Mouse (Mus musculus): ENCODE measurements around the gene Pdcl3. TPM values are rescaled to one million over a fixed set of nuclear protein-coding genes. Genes with fewer than 3 reads are reported as not detected.
"Not testable (repeated sequence)": the region's sequence is repeated elsewhere in the genome, so short reads cannot be mapped to it uniquely, and the experiment has no call there.

Pdcl3 gene
- polyA plus RNA-seq, 1 experiment from 2014 or later, result 143 TPM

- no peak for DNase-seq
- ATAC-seq (ENCODE audit: low FRiP score, low TSS enrichment), result no peak
- Histone ChIP-seq H3K9me3 (ENCODE audit: control insufficient read depth, low read length) (no peaks in the 10 kb centered on the region), H3K27me3 (ENCODE audit: control insufficient read depth, insufficient read depth, low read length) (no peaks in the 10 kb centered on the region), H3K36me3 (ENCODE audit: control insufficient read depth, insufficient read depth, low read length) (no peaks in the 10 kb centered on the region), H3K4me2 (ENCODE audit: low read length) (no peak overlapping the region), H3K9ac (replicated peaks; ENCODE audit: low read length) (no peak overlapping the region), H3K27ac (replicated peaks; ENCODE audit: low read depth, low read length) (no peak overlapping the region), H3K4me3 (replicated peaks; ENCODE audit: low read depth, low read length) (no peak overlapping the region), H3K4me1 (ENCODE audit: control insufficient read depth, insufficient read depth, low read length) (no peaks in the 10 kb centered on the region)
- WGBS, result 91% methylated on average over 9 of the region's 9 CpGs
Observed at GRCm38 (mm10) chr1:39035817-39036216, 50.4 kb downstream of the Pdcl3 start.

DNA sequence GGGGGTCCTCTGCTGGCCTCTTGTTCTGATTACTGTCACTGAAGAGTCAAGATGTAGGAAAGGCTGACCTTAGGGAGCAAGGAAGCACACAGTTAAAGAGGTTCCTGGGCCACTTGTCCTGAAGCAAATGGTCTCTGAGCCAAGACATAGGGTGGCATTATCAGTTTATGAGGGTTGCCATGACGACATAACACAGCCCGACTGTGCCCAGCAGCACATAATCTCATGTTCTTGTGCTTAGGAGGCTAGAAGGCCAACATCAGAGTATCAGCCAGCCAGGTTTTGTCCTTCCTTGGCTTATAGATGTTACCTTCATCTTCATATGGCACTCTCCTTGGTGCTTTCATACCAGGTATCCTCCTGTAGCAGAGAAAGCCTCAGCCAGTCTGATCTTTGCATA, 56.8 kb downstream of the Pdcl3 start:
- H3K9ac ChIP-seq (replicated peaks; ENCODE audit: low read length), result no peak overlapping the region
- ATAC-seq (ENCODE audit: low FRiP score, low TSS enrichment) (no peak), DNase-seq (peak; percentile 21)
- H3K9me3 ChIP-seq (ENCODE audit: control insufficient read depth, low read length), result no peaks in the 10 kb centered on the region
- no peaks in the 10 kb centered on the region for H3K27me3 ChIP-seq (ENCODE audit: control insufficient read depth, insufficient read depth, low read length)
- H3K4me2 ChIP-seq (ENCODE audit: low read length), result no peak overlapping the region
- H3K27ac ChIP-seq (replicated peaks; ENCODE audit: low read depth, low read length), result no peak overlapping the region
- H3K36me3 ChIP-seq (ENCODE audit: control insufficient read depth, insufficient read depth, low read length), result no peaks in the 10 kb centered on the region
- H3K4me1 ChIP-seq (ENCODE audit: control insufficient read depth, insufficient read depth, low read length), result no peaks in the 10 kb centered on the region
- no peak overlapping the region for H3K4me3 ChIP-seq (replicated peaks; ENCODE audit: low read depth, low read length)
- 65% methylated on average over 2 of the region's 2 CpGs for WGBS

GRCm38 (mm10) chr1:39044442-39044841, 59.0 kb downstream of the Pdcl3 start:
- H3K9ac ChIP-seq (replicated peaks; ENCODE audit: low read length); H3K27me3 ChIP-seq (ENCODE audit: control insufficient read depth, insufficient read depth, low read length); H3K4me3 ChIP-seq (replicated peaks; ENCODE audit: low read depth, low read length); DNase-seq; H3K4me1 ChIP-seq (ENCODE audit: control insufficient read depth, insufficient read depth, low read length); ATAC-seq (ENCODE audit: low FRiP score, low TSS enrichment); H3K36me3 ChIP-seq (ENCODE audit: control insufficient read depth, insufficient read depth, low read length); H3K27ac ChIP-seq (replicated peaks; ENCODE audit: low read depth, low read length); H3K9me3 ChIP-seq (ENCODE audit: control insufficient read depth, low read length); H3K4me2 ChIP-seq (ENCODE audit: low read length): not testable (repeated sequence)
- 94% methylated on average over 1 of the region's 1 CpGs for WGBS

DNA sequence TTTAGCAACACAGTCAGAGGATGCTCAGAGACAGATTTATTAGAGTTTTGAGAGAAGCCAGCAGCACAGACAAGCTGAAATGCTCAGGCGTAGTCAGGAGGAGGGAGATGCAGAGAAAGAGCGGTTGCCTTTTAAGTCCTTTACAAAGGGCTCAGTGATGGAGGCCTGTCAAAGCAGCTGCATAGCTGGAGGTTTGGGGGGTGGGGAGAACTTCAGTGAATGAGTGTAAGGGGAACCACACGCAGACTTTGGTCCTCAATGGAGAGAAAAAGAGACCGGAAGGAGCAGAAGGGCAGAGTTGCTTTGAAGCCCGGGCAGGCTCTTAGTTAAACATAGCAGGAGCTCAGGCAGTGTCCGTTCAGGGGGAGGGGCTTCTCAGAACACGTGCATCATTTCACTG, 61.3 kb downstream of the Pdcl3 start:
- DNase-seq, result no peak
- H3K4me1 ChIP-seq (ENCODE audit: control insufficient read depth, insufficient read depth, low read length), result no peaks in the 10 kb centered on the region
- H3K9me3 ChIP-seq (ENCODE audit: control insufficient read depth, low read length), result peaks cover 4% of the 10 kb centered on the region; the same call in 1 of the 2 replicates
- no peak overlapping the region for H3K4me3 ChIP-seq (replicated peaks; ENCODE audit: low read depth, low read length)
- WGBS, result 7% methylated on average over 7 of the region's 7 CpGs
- H3K27me3 ChIP-seq (ENCODE audit: control insufficient read depth, insufficient read depth, low read length), result no peaks in the 10 kb centered on the region
- H3K4me2 ChIP-seq (ENCODE audit: low read length), result no peak overlapping the region
- no peak for ATAC-seq (ENCODE audit: low FRiP score, low TSS enrichment)
- H3K36me3 ChIP-seq (ENCODE audit: control insufficient read depth, insufficient read depth, low read length), result no peaks in the 10 kb centered on the region
- no peak overlapping the region for H3K9ac ChIP-seq (replicated peaks; ENCODE audit: low read length)
- no peak overlapping the region for H3K27ac ChIP-seq (replicated peaks; ENCODE audit: low read depth, low read length)

Other genes with a start within 250 kb of the Pdcl3 start
- gene Lonrf2, start 148.9 kb upstream of the Pdcl3 start, polyA plus RNA-seq (2014; fragmentation: Nextera tagmentation; extraction: Ambion mirVana), result 21.4 and 28.1 TPM in 2 replicates
- 64.3 and 67.7 TPM in 2 replicates for gene Chst10, start 87.4 kb upstream of the Pdcl3 start, polyA plus RNA-seq (2014; fragmentation: Nextera tagmentation; extraction: Ambion mirVana)
- gene Nms, start 46.5 kb upstream of the Pdcl3 start, polyA plus RNA-seq (2014; fragmentation: Nextera tagmentation; extraction: Ambion mirVana), result not detected in 2 replicates
- 0.33 and 0.42 TPM in 2 replicates for gene Npas2, start 208.1 kb downstream of the Pdcl3 start, polyA plus RNA-seq (2014; fragmentation: Nextera tagmentation; extraction: Ambion mirVana)